Mouse (Mus musculus) adrenal gland, postnatal 14 days (tissue): ENCODE measurements around the gene Nr5a1. TPM values are rescaled to one million over a fixed set of nuclear protein-coding genes. Genes with fewer than 3 reads are reported as not detected.

Experiments used
- DNase-seq: peaks from one replicate; pipeline ENCODE4 v3.0.0; 2021; ENCODE audit warnings: mixed read lengths
- long read RNA-seq, 2 experiments: library from polyadenylated mRNA; stranded (forward); transcript quantifications; one replicate each; pipeline ENCODE4 v2.0.0; 2021
- total RNA-seq: library from RNA; stranded (reverse); gene quantifications from 2 replicates; pipeline ENCODE4 v1.2.3, GENCODE M21; 2021

Gene Nr5a1
- 372 and 416 TPM in 2 replicates for total RNA-seq
- long read RNA-seq, experiment 1, transcript Nr5a1-201 (7 exons, 2,947 nt), result major isoform, 219 of 541 reads
- long read RNA-seq, experiment 1, transcript Nr5a1-202 (7 exons, 2,994 nt), result minor isoform, 6 of 541 reads
- long read RNA-seq, experiment 1, partial matches to known transcripts, result 102 of 541 reads
- long read RNA-seq, experiment 1, other reads (novel, unspliced or antisense), result 214 of 541 reads
- long read RNA-seq, experiment 2, transcript Nr5a1-201 (7 exons, 2,947 nt), result major isoform, 153 of 433 reads
- long read RNA-seq, experiment 2, transcript Nr5a1-202 (7 exons, 2,994 nt), result minor isoform, 10 of 433 reads
- long read RNA-seq, experiment 2, partial matches to known transcripts, result 86 of 433 reads
- long read RNA-seq, experiment 2, other reads (novel, unspliced or antisense), result 184 of 433 reads

GRCm38 (mm10) chr2:38714324-38714723, at the start of gene Nr5a1:
Gene Nr5a1, minus strand, starts transcription at chr2:38714542.
- peak; percentile 92 for DNase-seq

GRCm38 (mm10) chr2:38739847-38740246, 25.5 kb upstream of the Nr5a1 start:
- DNase-seq, result no peak

- peak; percentile 92 for DNase-seq
Observed at GRCm38 (mm10) chr2:38739410-38739809, 25.1 kb upstream of the Nr5a1 start.

GRCm38 (mm10) chr2:38738601-38739301, 24.4 kb upstream of the Nr5a1 start:
- DNase-seq, result no peak

GRCm38 (mm10) chr2:38735740-38736139, 21.4 kb upstream of the Nr5a1 start:
- DNase-seq, result no peak

- no peak for DNase-seq
Observed at GRCm38 (mm10) chr2:38734721-38735120, 20.4 kb upstream of the Nr5a1 start.

GRCm38 (mm10) chr2:38730331-38730827, 16.0 kb upstream of the Nr5a1 start:
- peak; percentile 77 for DNase-seq

- no peak for DNase-seq
Observed at GRCm38 (mm10) chr2:38725427-38725826, 11.1 kb upstream of the Nr5a1 start.

GRCm38 (mm10) chr2:38723378-38723777, 9.0 kb upstream of the Nr5a1 start:
- DNase-seq, result no peak

- DNase-seq, result no peak
Observed at GRCm38 (mm10) chr2:38722076-38722475, 7.7 kb upstream of the Nr5a1 start.

GRCm38 (mm10) chr2:38720661-38721060, 6.3 kb upstream of the Nr5a1 start:
- no peak for DNase-seq

- DNase-seq, result no peak
Observed at GRCm38 (mm10) chr2:38719354-38719753, 5.0 kb upstream of the Nr5a1 start.

- peak; percentile 77 for DNase-seq
Observed at GRCm38 (mm10) chr2:38718676-38719075, 4.3 kb upstream of the Nr5a1 start.

GRCm38 (mm10) chr2:38717436-38717835, 3.1 kb upstream of the Nr5a1 start:
- no peak for DNase-seq

- peak; percentile 63 for DNase-seq
Observed at GRCm38 (mm10) chr2:38713596-38713995, 746 bp downstream of the Nr5a1 start.

- peak; percentile 56 for DNase-seq
Observed at GRCm38 (mm10) chr2:38712769-38713125, 1.6 kb downstream of the Nr5a1 start.

- no peak for DNase-seq
Observed at GRCm38 (mm10) chr2:38712076-38712768, 2.1 kb downstream of the Nr5a1 start.

- DNase-seq, result no peak
Observed at GRCm38 (mm10) chr2:38711421-38711861, 2.9 kb downstream of the Nr5a1 start.

GRCm38 (mm10) chr2:38710304-38711241, 3.8 kb downstream of the Nr5a1 start:
- DNase-seq, result peak; percentile 56

- no peak for DNase-seq
Observed at GRCm38 (mm10) chr2:38708907-38709688, 5.2 kb downstream of the Nr5a1 start.

GRCm38 (mm10) chr2:38706661-38707060, 7.7 kb downstream of the Nr5a1 start:
- peak; percentile 84 for DNase-seq
